Mouse (Mus musculus) liver, embryonic 12.5 days (tissue): ENCODE data around the gene Ubap2l. TPM values are rescaled to one million over a fixed set of nuclear protein-coding genes. Genes with fewer than 3 reads are reported as not detected.

Experiments
- microRNA counts: library from miRNA; unstranded; fragments of <30 nt; microRNA quantifications from one replicate; lab custom pipeline; 2017
- microRNA-seq: library from miRNA; unstranded; fragments of <30 nt; microRNA quantifications from one replicate; pipeline ENCODE4, GENCODE M21; 2017
- polyA plus RNA-seq: library from polyadenylated mRNA; unstranded; fragments of >200 nt; fragmentation: Nextera tagmentation; extraction: Ambion mirVana; gene quantifications from 2 replicates; pipeline ENCODE4 v1.2.1, GENCODE M21; 2016

Gene Ubap2l
- polyA plus RNA-seq, 1 experiment from 2014 or later, result 111 TPM

MicroRNAs encoded within 50 kb of the gene (microRNA counts, 519-probe panel; counts per million panel counts)
- microRNA mmu-miR-190b (lab: Ali Mortazavi, UCI), result 582 counts per million, percentile 70 among the panel's probes with 10 or more counts

Small RNA genes lying within 50 kb of the gene (microRNA-seq; reads per million reads assigned to microRNA genes)
- gene Mir190b (21.8 reads per million, percentile 32 among the genes with 10 or more reads in this experiment), gene Mir7669 (3.2 reads per million)

Other genes starting within 250 kb of the Ubap2l start
- gene She, start 221.3 kb downstream of the Ubap2l start, polyA plus RNA-seq, result 2.9 and 3.1 TPM in 2 replicates
- 1.9 and 2.1 TPM in 2 replicates for gene Il6ra, start 139.4 kb downstream of the Ubap2l start, polyA plus RNA-seq
- gene Atp8b2, start 89.1 kb downstream of the Ubap2l start, polyA plus RNA-seq, result 4.2 and 4.6 TPM in 2 replicates
- gene Hax1, start 53.8 kb downstream of the Ubap2l start, polyA plus RNA-seq, result 131 and 150 TPM in 2 replicates
- gene 4933434E20Rik, start 992 bp downstream of the Ubap2l start, polyA plus RNA-seq, result 101 and 103 TPM in 2 replicates
- gene Tpm3, start 20.0 kb upstream of the Ubap2l start, polyA plus RNA-seq, result 299 and 315 TPM in 2 replicates
- gene Nup210l, start 51.5 kb upstream of the Ubap2l start, polyA plus RNA-seq, result 0.11 and 0.19 TPM in 2 replicates
- 777 and 835 TPM in 2 replicates for gene Rps27, start 161.0 kb upstream of the Ubap2l start, polyA plus RNA-seq
- gene Rab13, start 161.1 kb upstream of the Ubap2l start, polyA plus RNA-seq, result 8.3 and 8.6 TPM in 2 replicates
- gene Jtb, start 179.0 kb upstream of the Ubap2l start, polyA plus RNA-seq, result 64.9 and 66.4 TPM in 2 replicates
- 0.56 and 0.66 TPM in 2 replicates for gene Creb3l4, start 190.9 kb upstream of the Ubap2l start, polyA plus RNA-seq
- gene Slc39a1, start 195.5 kb upstream of the Ubap2l start, polyA plus RNA-seq, result 30.7 and 33.1 TPM in 2 replicates
- gene Crtc2, start 201.5 kb upstream of the Ubap2l start, polyA plus RNA-seq, result 8.2 and 9.4 TPM in 2 replicates
- gene Dennd4b, start 212.6 kb upstream of the Ubap2l start, polyA plus RNA-seq, result 3.0 and 3.4 TPM in 2 replicates
- 5.1 and 6.0 TPM in 2 replicates for gene Gatad2b, start 240.6 kb upstream of the Ubap2l start, polyA plus RNA-seq